Mouse (Mus musculus): ENCODE measurements around the gene Ldhd.
A peak's percentile ranks its signal among the peaks of the same experiment; 100 is the strongest.

Gene Ldhd

GRCm38 (mm10) chr8:111628401-111628800 is 1.8 kb downstream of the Ldhd start:
- DNase-seq (ENCODE audit: extremely low read depth, insufficient read length, low spot score) = no peak

- DNase-seq (ENCODE audit: extremely low read depth, insufficient read length, low spot score) = no peak
These were observed 2.3 kb downstream of the Ldhd start for GRCm38 (mm10) chr8:111627923-111628322.

GRCm38 (mm10) chr8:111626933-111627332 is 3.2 kb downstream of the Ldhd start:
- DNase-seq (ENCODE audit: extremely low read depth, insufficient read length, low spot score) = no peak

- peak; percentile 57 for DNase-seq (ENCODE audit: extremely low read depth, insufficient read length, low spot score)
These were observed 3.7 kb downstream of the Ldhd start for GRCm38 (mm10) chr8:111626528-111626820.

GRCm38 (mm10) chr8:111625694-111626527 is 4.3 kb downstream of the Ldhd start:
- DNase-seq (ENCODE audit: extremely low read depth, insufficient read length, low spot score) = peak; percentile 42

- DNase-seq (ENCODE audit: extremely low read depth, insufficient read length, low spot score) = no peak
These were observed 5.3 kb downstream of the Ldhd start for GRCm38 (mm10) chr8:111624853-111625221.

- DNase-seq (ENCODE audit: extremely low read depth, insufficient read length, low spot score) = peak; percentile 75
These were observed 5.9 kb downstream of the Ldhd start for GRCm38 (mm10) chr8:111624081-111624852.

GRCm38 (mm10) chr8:111622553-111622952 is 7.6 kb downstream of the Ldhd start:
- no peak for DNase-seq (ENCODE audit: extremely low read depth, insufficient read length, low spot score)

- DNase-seq (ENCODE audit: extremely low read depth, insufficient read length, low spot score) = no peak
These were observed 8.1 kb downstream of the Ldhd start for GRCm38 (mm10) chr8:111622104-111622503.

GRCm38 (mm10) chr8:111619936-111620335 is 10.2 kb downstream of the Ldhd start:
- DNase-seq (ENCODE audit: extremely low read depth, insufficient read length, low spot score) = peak; percentile 55

GRCm38 (mm10) chr8:111618273-111618672 is 11.9 kb downstream of the Ldhd start:
- DNase-seq (ENCODE audit: extremely low read depth, insufficient read length, low spot score) = no peak

GRCm38 (mm10) chr8:111617812-111618211 is 12.4 kb downstream of the Ldhd start:
- DNase-seq (ENCODE audit: extremely low read depth, insufficient read length, low spot score) = no peak

GRCm38 (mm10) chr8:111614786-111615701 is 15.1 kb downstream of the Ldhd start:
- DNase-seq (ENCODE audit: extremely low read depth, insufficient read length, low spot score) = no peak

- no peak for DNase-seq (ENCODE audit: extremely low read depth, insufficient read length, low spot score)
These were observed 17.0 kb downstream of the Ldhd start for GRCm38 (mm10) chr8:111613181-111613580.

- no peak for DNase-seq (ENCODE audit: extremely low read depth, insufficient read length, low spot score)
These were observed 22.8 kb downstream of the Ldhd start for GRCm38 (mm10) chr8:111607414-111607813.

- no peak for DNase-seq (ENCODE audit: extremely low read depth, insufficient read length, low spot score)
These were observed 23.2 kb downstream of the Ldhd start for GRCm38 (mm10) chr8:111606961-111607360.

- DNase-seq (ENCODE audit: extremely low read depth, insufficient read length, low spot score) = no peak
These were observed 25.2 kb downstream of the Ldhd start for GRCm38 (mm10) chr8:111604986-111605385.

GRCm38 (mm10) chr8:111602050-111602449 is 28.1 kb downstream of the Ldhd start:
- DNase-seq (ENCODE audit: extremely low read depth, insufficient read length, low spot score) = no peak

- DNase-seq (ENCODE audit: extremely low read depth, insufficient read length, low spot score) = no peak
These were observed 30.3 kb downstream of the Ldhd start for GRCm38 (mm10) chr8:111599707-111600444.

GRCm38 (mm10) chr8:111597310-111597709 is 32.9 kb downstream of the Ldhd start:
- DNase-seq (ENCODE audit: extremely low read depth, insufficient read length, low spot score) = no peak

Data from 3134 (cell line).